Mouse (Mus musculus) kidney, adult 2 months (tissue): ENCODE measurements at regions not wholly inside any gene's neighbourhood (a gene's known extent, or its start where the extent isn't known, plus 50 kb on each side); places are given as distances from the start of the nearest gene placed in this dataset.

Experiments used
- CTCF ChIP-seq: fragments of 200-500 bp; conservative IDR thresholded peaks from 2 replicates; pipeline ENCODE4 v1.5.1; 2011; ENCODE audit warnings: low read depth, mild to moderate bottlenecking, control low read depth, low read length, moderate library complexity, mixed read lengths; ENCODE audit not compliant: insufficient read depth, insufficient read length
- POLR2A ChIP-seq: fragments of 200-500 bp; IDR thresholded peaks from one replicate; pipeline ENCODE4 v1.6.1; 2011; ENCODE audit warnings: low read depth, low read length, control low read depth

- TF ChIP-seq CTCF, result no peak
- no peak for TF ChIP-seq POLR2A
Measured at GRCm38 (mm10) chr5:75720091-75720940, 145.6 kb downstream of the Kit start.
